Mouse (Mus musculus): Measurements from ENCODE around the gene Strn.

GRCm38 (mm10) chr17:78697462-78697861 lies 39.5 kb downstream of the Strn start:
- TF ChIP-seq POLR2A (IDR thresholded peaks at IDR 0.05; ENCODE audit: low read depth, low read length) (no peak), CTCF (IDR thresholded peaks at IDR 0.05; ENCODE audit: extremely low read depth, insufficient read length, insufficient replicate concordance, low read depth, low read length) (no peak)
